Mouse (Mus musculus): ENCODE measurements at regions not wholly inside any gene's neighbourhood (a gene's known extent, or its start where the extent isn't known, plus 50 kb on each side); places are given as distances from the start of the nearest gene placed in this dataset.

DNA sequence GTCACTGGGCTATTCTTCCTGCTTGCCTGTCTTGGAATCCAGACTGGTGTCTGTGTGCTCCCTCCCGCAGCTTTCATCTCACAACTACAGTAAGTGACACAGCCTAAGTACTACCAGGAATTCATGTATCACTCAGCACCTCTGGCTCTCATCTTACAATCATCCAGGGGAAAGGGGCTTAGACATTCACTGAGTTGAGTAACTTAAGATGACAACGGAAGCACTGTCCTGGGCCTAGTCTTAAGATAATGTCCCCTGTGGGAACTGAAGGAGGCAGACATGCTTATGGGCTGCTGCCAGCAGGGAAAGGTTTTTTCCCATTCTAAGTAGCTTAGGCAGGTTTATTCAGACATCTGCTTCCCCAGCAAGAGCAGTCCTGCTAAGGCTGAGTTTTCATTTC lies 377.4 kb upstream of the Rag2 start:
- TF ChIP-seq CTCF (IDR thresholded peaks at IDR 0.05; ENCODE audit: low read depth): no peak
- TF ChIP-seq EP300 (IDR thresholded peaks at IDR 0.05; ENCODE audit: low read depth): no peak

All from liver, postnatal 0 days (tissue).